Mouse (Mus musculus) E14TG2a.4 (cell line): ENCODE data around the gene Mthfsd.

Experiments used
- CTCF ChIP-seq: conservative IDR thresholded peaks from 2 replicates; pipeline ENCODE4 v1.5.1; 2014; ENCODE audit warnings: low read length
- POU5F1 ChIP-seq: IDR thresholded peaks from 2 replicates; pipeline ENCODE4 v1.6.1; 2014; ENCODE audit warnings: low read length, borderline replicate concordance

GRCm38 (mm10) chr8:121134102-121134501, 25.9 kb upstream of the Mthfsd start:
- TF ChIP-seq CTCF (no peak), POU5F1 (no peak)
